Mouse (Mus musculus) C2C12 (cell line): ENCODE results near the gene Anks3.

Experiments
- CEBPB ChIP-seq: IDR thresholded peaks from one replicate; pipeline ENCODE4 v1.6.1; 2011; ENCODE audit warnings: low read depth, mild to moderate bottlenecking, control low read depth, moderate library complexity
- CTCF ChIP-seq: IDR thresholded peaks from one replicate; pipeline ENCODE4 v1.5.1; 2011; ENCODE audit not compliant: control insufficient read depth, insufficient read depth, insufficient read length
- FOSL1 ChIP-seq: IDR thresholded peaks from one replicate; pipeline ENCODE4 v1.8.0; 2011; ENCODE audit warnings: mild to moderate bottlenecking, low read length; ENCODE audit not compliant: poor library complexity, insufficient read depth, severe bottlenecking
- MAX ChIP-seq: IDR thresholded peaks from one replicate; pipeline ENCODE4 v1.6.1; 2011; ENCODE audit warnings: mild to moderate bottlenecking, control low read depth
- MYOD1 ChIP-seq: IDR thresholded peaks from one replicate; pipeline ENCODE4 v1.6.1; 2011; ENCODE audit warnings: low read depth; ENCODE audit not compliant: control insufficient read depth, insufficient read length
- MYOG ChIP-seq: IDR thresholded peaks from one replicate; pipeline ENCODE4 v1.6.1; 2011; ENCODE audit not compliant: control insufficient read depth, insufficient read length; ENCODE audit errors: extremely low read depth
- USF1 ChIP-seq: IDR thresholded peaks from one replicate; pipeline ENCODE4 v1.6.1; 2011; ENCODE audit warnings: low read depth, mild to moderate bottlenecking, control low read depth, moderate library complexity

GRCm38 (mm10) chr16:4947378-4947777, 16.6 kb downstream of the Anks3 start:
- no peak for TF ChIP-seq MAX
- no peak for TF ChIP-seq CTCF
- no peak for TF ChIP-seq USF1
- TF ChIP-seq MYOD1: no peak
- no peak for TF ChIP-seq FOSL1
- TF ChIP-seq CEBPB: no peak
- no peak for TF ChIP-seq MYOG
